Mouse (Mus musculus) MEL-GATA-1-ER (cell line): ENCODE results near the gene Ctag2.

Experiments
- DNase-seq: peaks from one replicate; pipeline ENCODE4 v3.0.0-alpha.2; 2012; ENCODE audit warnings: low read depth; ENCODE audit errors: extremely low read depth

Ctag2 gene

DNA sequence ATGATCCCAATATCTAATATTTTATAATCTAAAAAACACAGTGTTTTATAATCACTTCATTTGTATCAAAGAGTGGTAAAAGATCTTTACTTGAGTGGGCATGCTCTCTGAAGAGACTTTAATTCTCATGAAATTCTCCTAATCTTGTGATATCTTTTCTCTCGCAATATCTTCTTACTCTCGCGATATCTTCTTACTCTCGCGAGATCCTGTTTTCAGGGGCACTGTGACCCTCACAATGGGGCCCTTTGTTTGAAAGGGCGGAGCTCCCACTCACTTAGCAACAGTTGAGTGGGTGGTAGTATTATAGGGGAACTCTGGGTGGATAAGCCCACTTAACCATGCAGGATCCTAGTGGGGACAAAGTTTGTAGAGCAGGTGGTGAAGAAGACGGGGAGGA lies at the start of gene Ctag2:
Ctag2 (plus strand) TSS at position 301 of the 400 bp plus-strand sequence.
- DNase-seq: no peak
